Mouse (Mus musculus) right cerebral cortex, adult 18-20 months (tissue): ENCODE measurements around the gene Gm3285.

Experiments used
- DNase-seq: peaks from one replicate; pipeline ENCODE4 v3.0.0; 2022; ENCODE audit warnings: mixed read lengths

The Gm3285 gene

DNA sequence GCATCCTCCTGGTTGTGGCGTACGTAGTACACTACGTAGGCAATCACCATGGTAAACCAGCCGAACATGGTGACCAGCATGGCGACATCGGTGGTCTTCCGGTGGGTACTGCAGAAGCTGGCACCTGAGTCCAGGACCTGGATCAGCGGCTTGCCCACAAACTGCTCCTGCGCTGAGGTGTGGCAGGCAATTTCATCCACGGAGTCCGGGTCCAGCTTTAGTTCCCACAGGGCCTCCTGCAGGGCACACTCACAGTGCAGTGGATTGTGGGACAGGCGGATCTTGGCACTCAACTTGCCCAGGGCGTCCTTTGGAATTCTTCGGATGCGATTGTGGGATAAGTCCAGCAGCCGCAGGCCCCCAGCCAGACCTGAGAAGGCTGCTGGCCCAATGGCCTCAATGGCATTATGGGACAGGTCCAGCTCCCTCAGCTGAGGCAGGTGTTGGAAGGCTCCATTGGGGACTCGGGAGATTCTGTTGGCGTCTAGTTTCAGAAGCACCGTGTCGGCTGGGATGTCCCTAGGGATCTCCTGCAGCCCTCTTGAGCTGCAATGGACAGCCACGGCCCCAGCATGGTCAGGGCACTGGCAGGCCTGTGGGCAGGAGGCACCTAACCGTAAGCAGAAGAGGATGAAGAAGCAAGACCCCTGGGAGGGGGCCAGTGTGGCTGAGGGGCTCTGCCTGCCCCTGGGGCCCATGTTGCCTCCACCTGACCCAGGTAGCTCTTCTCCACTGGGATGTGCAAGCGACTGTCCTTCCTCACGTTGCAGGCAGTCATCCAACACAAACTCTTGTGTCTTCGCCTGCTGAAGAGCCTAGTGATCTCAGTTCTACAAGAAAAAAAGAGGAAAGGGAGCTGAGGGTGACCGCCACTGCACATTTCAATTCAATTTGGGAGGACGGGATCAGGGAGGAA is 39.4 kb downstream of the Gm3285 start:
- no peak for DNase-seq

DNA sequence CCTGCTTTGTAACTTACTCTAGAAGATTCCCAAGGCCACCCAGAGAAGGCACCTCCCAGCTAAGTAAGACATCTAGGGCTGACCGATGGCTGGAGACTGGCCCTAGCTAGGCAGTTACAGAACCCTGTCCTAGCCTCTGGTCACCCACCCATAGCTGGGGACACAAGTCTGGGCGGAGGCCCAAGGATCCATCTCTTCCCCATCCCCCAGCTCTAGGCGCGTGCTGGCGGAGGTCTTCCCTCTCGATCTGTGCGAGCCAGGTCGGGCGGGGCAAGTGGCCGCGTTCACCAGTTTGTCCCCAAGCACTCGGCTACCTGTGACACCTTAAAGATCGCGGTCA is 40.1 kb downstream of the Gm3285 start:
- peak; percentile 30 for DNase-seq

DNA sequence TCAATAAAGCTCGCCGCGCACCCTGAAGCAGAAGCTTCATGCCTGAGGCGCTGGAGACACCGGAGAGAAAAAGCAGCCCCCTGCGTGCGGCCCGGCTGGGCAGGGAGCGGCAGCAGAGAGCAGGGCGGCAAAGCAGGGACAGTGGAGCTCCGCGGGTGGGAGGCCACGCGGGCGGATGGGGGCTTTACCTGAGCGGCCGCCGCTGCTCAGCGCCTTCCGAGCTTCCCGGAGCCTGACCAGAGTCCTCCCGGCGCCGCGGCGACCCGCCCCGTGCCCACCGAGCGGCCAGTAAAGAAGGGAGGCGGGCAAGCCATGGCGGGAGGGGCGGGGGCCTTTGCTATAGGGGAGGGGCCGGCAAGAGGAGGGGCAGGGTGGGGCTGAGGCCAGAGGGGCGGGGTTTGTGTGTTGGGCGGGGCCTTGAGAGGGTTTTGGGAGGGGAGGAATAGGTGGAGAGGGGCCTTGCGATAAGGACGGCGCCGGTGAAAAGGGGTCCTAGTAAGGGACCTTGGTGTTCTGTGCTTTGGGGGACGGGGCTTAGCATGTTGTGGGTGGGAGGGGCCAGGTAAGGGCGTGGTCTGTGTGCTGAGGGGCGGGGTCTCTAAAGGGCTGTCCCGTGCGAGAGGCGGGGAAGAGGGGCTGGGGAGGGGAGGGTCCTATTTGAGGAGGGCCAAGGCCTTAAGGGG is 40.6 kb downstream of the Gm3285 start, which contains the start of gene Lrrc3:
TSS of gene Lrrc3 (minus strand) at position 326 of the 683 bp plus-strand sequence.
- DNase-seq: peak; percentile 42

DNA sequence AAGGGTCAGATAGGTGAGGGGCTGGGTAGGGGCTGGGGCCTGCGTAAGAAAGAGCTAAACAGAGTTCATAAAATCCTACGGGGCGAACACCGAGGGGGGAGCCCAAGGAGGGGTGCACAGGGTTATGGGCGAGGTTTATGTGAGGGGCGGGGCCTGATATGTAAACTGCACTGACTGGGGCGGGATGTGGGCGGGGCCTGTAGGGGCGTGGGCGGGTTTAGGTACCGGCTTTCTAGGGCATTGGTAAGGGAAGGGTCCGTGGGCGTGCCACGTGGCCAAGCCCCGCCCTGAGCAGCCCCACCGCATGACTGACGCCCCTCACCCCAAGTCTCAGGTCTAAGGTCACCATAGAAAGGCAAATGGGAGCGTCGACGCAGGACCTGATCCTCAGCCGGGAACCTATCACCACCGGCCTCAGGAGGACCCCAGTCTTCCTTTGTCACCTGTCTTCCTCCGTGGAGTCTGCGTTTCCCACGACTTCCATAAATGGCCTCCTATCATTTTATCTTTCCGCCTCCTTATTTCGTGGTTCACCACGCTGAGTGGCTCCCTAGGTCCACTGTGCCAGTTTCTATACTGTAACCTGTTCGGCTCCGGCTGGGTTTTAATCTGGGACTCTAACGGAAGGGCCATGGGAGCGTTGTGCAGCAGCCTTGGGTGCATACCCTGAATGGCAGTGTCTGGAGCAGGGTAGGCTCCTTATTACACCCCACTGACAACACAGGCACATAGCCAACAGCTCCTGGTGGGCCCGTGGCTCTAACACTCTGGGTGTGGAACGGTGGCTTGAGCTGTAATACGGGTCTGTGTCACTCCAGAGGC is 41.3 kb downstream of the Gm3285 start:
- peak; percentile 73 for DNase-seq
